Mouse (Mus musculus): ENCODE data around the gene Dnmt3a. TPM values are rescaled to one million over a fixed set of nuclear protein-coding genes. Genes with fewer than 3 reads are reported as not detected.

Gene Dnmt3a
- total and polyA plus RNA-seq, 3 experiments: 15.9 to 34.4 TPM; not detected in 1

DNA sequence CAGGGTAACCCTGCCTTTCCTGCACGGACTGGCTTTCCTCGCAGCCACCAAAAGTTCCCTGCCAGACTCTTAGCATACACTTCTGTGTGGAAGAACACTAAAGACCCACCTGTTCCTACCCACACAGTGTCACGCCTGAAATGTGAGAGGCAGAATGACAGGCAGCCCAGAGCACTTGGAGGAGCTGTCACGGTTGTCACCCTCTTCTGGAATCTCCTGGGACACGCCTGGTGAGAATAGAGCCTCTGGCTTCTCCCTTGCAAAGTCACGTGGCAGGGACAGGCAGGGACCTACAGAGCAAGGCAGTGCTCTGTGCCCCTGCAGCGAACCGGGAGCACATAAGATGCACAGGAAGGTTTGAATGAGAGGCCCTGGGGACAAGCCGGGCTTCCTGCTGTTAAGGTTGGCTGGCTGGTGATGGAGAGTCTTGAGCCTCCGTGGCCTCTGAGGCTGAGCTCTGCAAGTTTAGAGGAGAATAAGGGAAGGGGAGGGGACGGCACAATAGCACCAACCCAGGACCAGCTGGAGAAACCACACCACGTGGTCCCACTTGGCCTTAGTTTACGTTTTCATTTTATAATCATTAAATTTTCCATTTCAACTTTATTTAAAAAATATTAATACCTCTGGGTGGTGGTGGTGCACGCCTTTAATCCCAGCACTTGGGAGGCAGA, 112.0 kb downstream of the Dnmt3a start:
- H3K79me2 ChIP-seq (ENCODE audit: control insufficient read depth, insufficient read depth, low read length, poor library complexity): no peaks in the 10 kb centered on the region
- no peaks in the 10 kb centered on the region for H3K4me1 ChIP-seq (ENCODE audit: control insufficient read depth in 1 of 2, insufficient read depth in 2 of 2, low read length in 2 of 2)
- no peaks in the 10 kb centered on the region; a peak in 1 of 4 replicates for H3K27me3 ChIP-seq (ENCODE audit: control insufficient read depth in 1 of 2, insufficient read depth in 2 of 2, low read length in 2 of 2)
- H3K4me3 ChIP-seq (ENCODE audit: control insufficient read depth in 1 of 2, insufficient read depth in 1 of 2, low read depth in 2 of 2, low read length in 2 of 2): no peak overlapping the region
- no peak overlapping the region for H3K9ac ChIP-seq (ENCODE audit: control insufficient read depth, low read depth, low read length, poor library complexity, severe bottlenecking)
- DNase-seq (ENCODE audit: low read depth, low spot score): no peak
- no peaks in the 10 kb centered on the region for H3K9me3 ChIP-seq (replicated peaks; ENCODE audit: insufficient read depth, low read length)
- H3K36me3 ChIP-seq (ENCODE audit: control insufficient read depth in 1 of 2, insufficient read depth in 2 of 2, low read length in 2 of 2): no peaks in the 10 kb centered on the region
- TF ChIP-seq USF1 (IDR thresholded peaks at IDR 0.05; ENCODE audit: low read depth, low read length) (peak; percentile 22; the same call in 1 of the 2 replicates), MAX (IDR thresholded peaks at IDR 0.05; ENCODE audit: low read length) (no peak)
- H3K27ac ChIP-seq (ENCODE audit: control insufficient read depth, low read depth, low read length): no peak overlapping the region

DNA sequence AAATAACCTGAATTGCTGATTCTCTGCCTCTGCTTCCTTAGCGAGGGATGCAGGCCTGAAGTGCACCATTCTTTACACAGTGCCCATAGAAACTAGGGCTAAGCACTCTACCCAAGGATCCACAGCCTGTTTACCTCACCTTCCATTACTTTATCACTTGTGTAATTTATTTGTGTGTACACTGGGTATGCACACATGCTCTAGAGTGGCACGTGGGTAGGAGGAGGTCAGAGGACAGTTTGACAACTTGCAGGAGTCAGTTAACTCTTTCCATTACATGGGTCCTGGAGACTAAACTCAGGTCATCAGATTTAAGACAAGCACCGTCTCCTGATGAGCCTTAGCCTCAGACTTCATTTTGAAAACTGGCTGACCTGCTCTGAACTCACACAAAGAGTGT, 112.8 kb downstream of the Dnmt3a start:
- Histone ChIP-seq H3K9me3 (replicated peaks; ENCODE audit: insufficient read depth, low read length) (no peaks in the 10 kb centered on the region), H3K9ac (ENCODE audit: control insufficient read depth, low read depth, low read length, poor library complexity, severe bottlenecking) (no peak overlapping the region), H3K79me2 (ENCODE audit: control insufficient read depth, insufficient read depth, low read length, poor library complexity) (no peaks in the 10 kb centered on the region), H3K4me3 (ENCODE audit: control insufficient read depth in 1 of 2, insufficient read depth in 1 of 2, low read depth in 2 of 2, low read length in 2 of 2) (no peak overlapping the region), H3K27me3 (ENCODE audit: control insufficient read depth in 1 of 2, insufficient read depth in 2 of 2, low read length in 2 of 2) (no peaks in the 10 kb centered on the region; a peak in 1 of 4 replicates), H3K27ac (ENCODE audit: control insufficient read depth, low read depth, low read length) (no peak overlapping the region), H3K36me3 (ENCODE audit: control insufficient read depth in 1 of 2, insufficient read depth in 2 of 2, low read length in 2 of 2) (no peaks in the 10 kb centered on the region), H3K4me1 (ENCODE audit: control insufficient read depth in 1 of 2, insufficient read depth in 2 of 2, low read length in 2 of 2) (no peaks in the 10 kb centered on the region)
- DNase-seq (ENCODE audit: low read depth, low spot score): no peak
- TF ChIP-seq USF2 (IDR thresholded peaks at IDR 0.05; ENCODE audit: borderline replicate concordance in 1 of 2, insufficient read depth in 1 of 2, low read depth in 1 of 2, low read length in 2 of 2) (no peak), MAZ (IDR thresholded peaks at IDR 0.05; ENCODE audit: low read depth, low read length) (no peak), RCOR1 (IDR thresholded peaks at IDR 0.05; ENCODE audit: low read depth, low read length) (no peak), ZC3H11A (IDR thresholded peaks at IDR 0.05; ENCODE audit: low read depth, low read length) (no peak), CHD1 (IDR thresholded peaks at IDR 0.05; ENCODE audit: low read depth, low read length) (no peak), MAFK (IDR thresholded peaks at IDR 0.05; ENCODE audit: borderline replicate concordance, low read depth, low read length) (no peak), BHLHE40 (IDR thresholded peaks at IDR 0.05; ENCODE audit: borderline replicate concordance, low read depth, low read length) (no peak), CTCF (IDR thresholded peaks at IDR 0.05 in 2 of 3, conservative IDR thresholded peaks at IDR 0.05 in 1 of 3; ENCODE audit: control insufficient read depth in 1 of 3, insufficient read depth in 1 of 3, low read depth in 2 of 3, low read length in 3 of 3, poor library complexity in 1 of 3, severe bottlenecking in 1 of 3) (no peak), MEF2A (IDR thresholded peaks at IDR 0.05; ENCODE audit: extremely low read depth, insufficient replicate concordance, low read depth, low read length, poor library complexity, severe bottlenecking) (no peak), MAX (IDR thresholded peaks at IDR 0.05; ENCODE audit: low read length) (no peak), USF1 (IDR thresholded peaks at IDR 0.05; ENCODE audit: low read depth, low read length) (no peak), TBP (IDR thresholded peaks at IDR 0.05; ENCODE audit: low read depth, low read length) (no peak), JUND (IDR thresholded peaks at IDR 0.05; ENCODE audit: low read depth, low read length) (no peak)

DNA sequence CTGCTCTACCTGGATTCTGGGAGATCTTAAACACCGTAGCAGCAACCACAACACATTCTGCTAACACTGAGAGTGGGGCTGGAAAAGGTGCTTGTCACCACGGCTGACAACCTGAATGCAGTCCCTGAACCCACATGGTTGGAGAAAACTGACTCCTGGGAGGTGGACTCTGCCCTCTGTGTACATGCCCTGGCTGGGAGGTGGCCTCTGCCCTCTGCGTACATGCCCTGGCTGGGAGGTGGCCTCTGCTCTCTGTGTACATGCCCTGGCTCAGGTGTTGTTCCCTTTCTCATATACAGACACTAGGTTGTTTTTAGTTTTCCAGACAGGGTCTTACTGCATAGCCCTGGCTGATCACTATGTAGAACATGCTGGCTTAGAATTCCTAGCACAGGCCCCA, 113.6 kb downstream of the Dnmt3a start:
- Histone ChIP-seq H3K4me3 (ENCODE audit: control insufficient read depth in 1 of 2, insufficient read depth in 1 of 2, low read depth in 2 of 2, low read length in 2 of 2) (no peak overlapping the region), H3K79me2 (ENCODE audit: control insufficient read depth, insufficient read depth, low read length, poor library complexity) (no peaks in the 10 kb centered on the region), H3K4me1 (ENCODE audit: control insufficient read depth in 1 of 2, insufficient read depth in 2 of 2, low read length in 2 of 2) (no peaks in the 10 kb centered on the region), H3K36me3 (ENCODE audit: control insufficient read depth in 1 of 2, insufficient read depth in 2 of 2, low read length in 2 of 2) (no peaks in the 10 kb centered on the region), H3K9ac (ENCODE audit: control insufficient read depth, low read depth, low read length, poor library complexity, severe bottlenecking) (no peak overlapping the region), H3K27me3 (ENCODE audit: control insufficient read depth in 1 of 2, insufficient read depth in 2 of 2, low read length in 2 of 2) (no peaks in the 10 kb centered on the region; a peak in 1 of 4 replicates), H3K27ac (ENCODE audit: control insufficient read depth, low read depth, low read length) (no peak overlapping the region), H3K9me3 (replicated peaks; ENCODE audit: insufficient read depth, low read length) (no peaks in the 10 kb centered on the region)
- TF ChIP-seq MXI1 (IDR thresholded peaks at IDR 0.05; ENCODE audit: low read depth, low read length) (no peak), ZC3H11A (IDR thresholded peaks at IDR 0.05; ENCODE audit: low read depth, low read length) (no peak), BHLHE40 (IDR thresholded peaks at IDR 0.05; ENCODE audit: borderline replicate concordance, low read depth, low read length) (no peak), UBTF (IDR thresholded peaks at IDR 0.05; ENCODE audit: borderline replicate concordance, insufficient read depth, low read depth, low read length) (no peak), USF1 (IDR thresholded peaks at IDR 0.05; ENCODE audit: low read depth, low read length) (no peak), POLR2AphosphoS2 (IDR thresholded peaks at IDR 0.05; ENCODE audit: low read length) (no peak), EP300 (IDR thresholded peaks at IDR 0.05; ENCODE audit: low read depth in 1 of 2, low read length in 2 of 2) (no peak)
- no peak for DNase-seq (ENCODE audit: low read depth, low spot score)

All from MEL (cell line).